Mouse (Mus musculus): ENCODE measurements around the gene Ndufs3.

GRCm38 (mm10) chr2:90877584-90878259 lies 26.9 kb downstream of the Ndufs3 start:
- TF ChIP-seq POLR2A (IDR thresholded peaks at IDR 0.05; ENCODE audit: insufficient read length, low read depth) = no peak
- TF ChIP-seq MYOG (IDR thresholded peaks at IDR 0.05; ENCODE audit: control insufficient read depth in 1 of 3, insufficient read depth in 1 of 3, insufficient read length in 2 of 3, low read depth in 2 of 3) = no peak
- TF ChIP-seq E2F4 (IDR thresholded peaks at IDR 0.05; ENCODE audit: insufficient read depth) = no peak
- no peak for TF ChIP-seq TCF12 (IDR thresholded peaks at IDR 0.05; ENCODE audit: insufficient read depth, poor library complexity, severe bottlenecking)
- no peak for TF ChIP-seq POLR2AphosphoS2 (IDR thresholded peaks at IDR 0.05; ENCODE audit: insufficient read length, low read depth)
- no peak for TF ChIP-seq REST (IDR thresholded peaks at IDR 0.05; ENCODE audit: insufficient read depth, insufficient read length)
- TF ChIP-seq MAX (IDR thresholded peaks at IDR 0.05; ENCODE audit: low read depth) = no peak
- no peak for TF ChIP-seq MYOD1 (IDR thresholded peaks at IDR 0.05; ENCODE audit: control insufficient read depth in 1 of 3, insufficient read length in 2 of 3, low read depth in 2 of 3)
